Mouse (Mus musculus) stomach, postnatal 0 days (tissue): Measurements from ENCODE around the gene Srgn.

Experiments
- CTCF ChIP-seq: IDR thresholded peaks from 2 replicates; pipeline ENCODE4 v1.5.1; 2016; ENCODE audit warnings: antibody characterized with exemption, low read depth, mild to moderate bottlenecking, moderate library complexity
- EP300 ChIP-seq: optimal IDR thresholded peaks from 2 replicates; pipeline ENCODE3; 2016; ENCODE audit warnings: antibody characterized with exemption

DNA sequence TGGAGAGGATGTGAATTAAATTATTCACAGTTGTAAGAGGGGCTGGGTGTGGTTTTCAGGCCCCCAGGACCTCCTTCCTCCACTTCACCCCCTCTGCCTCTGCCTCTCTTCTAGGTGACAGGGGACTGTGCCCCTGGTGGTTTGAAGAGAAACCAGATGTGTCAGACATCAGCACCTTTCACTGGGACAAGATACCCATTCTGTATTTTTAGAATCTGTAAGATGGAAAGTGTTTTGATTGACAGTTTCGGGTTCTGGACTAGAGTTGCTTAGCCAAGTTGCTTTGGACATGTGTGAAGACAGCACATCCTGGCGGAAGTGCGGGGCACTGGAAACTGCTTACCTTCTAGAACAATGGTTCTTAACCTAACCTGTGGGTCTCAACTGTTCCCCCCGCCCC, 17.1 kb upstream of the Srgn start:
- TF ChIP-seq CTCF (no peak), EP300 (no peak)
